Mouse (Mus musculus): ENCODE data around the gene Cpm. TPM values are rescaled to one million over a fixed set of nuclear protein-coding genes. Genes with fewer than 3 reads are reported as not detected.

Cpm gene
- polyA plus RNA-seq, 1 experiment from 2014 or later: 31.2 TPM

DNA sequence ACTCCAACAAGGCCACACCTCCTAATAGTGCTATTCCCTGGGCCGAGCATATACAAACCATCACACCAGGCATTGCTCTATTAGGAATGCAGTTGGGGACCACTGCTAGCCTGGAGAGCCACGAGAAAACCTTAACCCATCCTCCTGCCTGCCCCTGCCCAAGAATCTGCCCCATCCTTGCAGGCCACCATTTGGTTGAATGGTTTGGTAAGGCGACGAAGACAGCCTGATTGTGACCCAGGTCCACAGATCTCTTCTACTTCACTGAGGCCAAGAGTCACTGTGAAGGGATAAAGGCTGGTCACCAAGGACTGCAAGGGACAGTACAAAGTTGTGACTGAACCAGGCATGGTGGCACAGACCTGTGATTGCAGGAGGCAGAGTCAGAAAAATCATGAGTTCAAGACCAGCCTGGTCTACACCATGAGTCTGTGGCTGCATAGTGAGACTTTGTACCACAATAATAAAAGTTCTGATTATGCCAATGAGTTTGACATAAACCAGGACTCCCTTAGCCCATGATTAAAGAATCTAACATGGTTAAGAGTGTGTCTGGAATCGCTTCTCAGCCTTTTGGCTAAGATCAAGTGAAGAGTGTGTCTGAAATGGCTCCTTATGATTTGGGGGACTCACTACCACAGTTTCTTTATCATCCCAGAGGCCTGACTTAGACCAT is 17.3 kb downstream of the Cpm start:
- Histone ChIP-seq H3K36me3 (ENCODE audit: insufficient read depth, low read length) (no peaks in the 10 kb centered on the region), H3K4me3 (ENCODE audit: low read length) (no peak overlapping the region), H3K27me3 (ENCODE audit: insufficient read depth, low read length) (no peaks in the 10 kb centered on the region), H3K9me3 (ENCODE audit: low read length) (no peaks in the 10 kb centered on the region), H3K4me2 (replicated peaks; ENCODE audit: low read depth, low read length) (no peak overlapping the region), H3K4me1 (ENCODE audit: insufficient read depth, low read length) (peaks cover 19% of the 10 kb centered on the region), H3K9ac (replicated peaks; ENCODE audit: low read length) (no peak overlapping the region), H3K27ac (ENCODE audit: low read length) (no peak overlapping the region)
- 94% methylated on average over 5 of the region's 5 CpGs for WGBS
- ATAC-seq (ENCODE audit: low FRiP score, low TSS enrichment): no peak

- WGBS: 43% methylated on average over 13 of the region's 13 CpGs
- Histone ChIP-seq H3K27me3 (ENCODE audit: insufficient read depth, low read length) (no peaks in the 10 kb centered on the region), H3K27ac (ENCODE audit: low read length) (no peak overlapping the region), H3K9ac (replicated peaks; ENCODE audit: low read length) (no peak overlapping the region), H3K4me2 (replicated peaks; ENCODE audit: low read depth, low read length) (0 out of 2 replicates have a peak overlapping the region, but pooled peaks have one; percentile 2), H3K4me1 (ENCODE audit: insufficient read depth, low read length) (peaks cover 19% of the 10 kb centered on the region), H3K9me3 (ENCODE audit: low read length) (no peaks in the 10 kb centered on the region), H3K36me3 (ENCODE audit: insufficient read depth, low read length) (no peaks in the 10 kb centered on the region), H3K4me3 (ENCODE audit: low read length) (0 out of 2 replicates have a peak overlapping the region, but pooled peaks have one; percentile 0)
- ATAC-seq (ENCODE audit: low FRiP score, low TSS enrichment): peak; percentile 73; the same call in 1 of the 2 replicates
Observed at GRCm38 (mm10) chr10:117647158-117647505, 17.8 kb downstream of the Cpm start.

GRCm38 (mm10) chr10:117647964-117648472 is 18.7 kb downstream of the Cpm start:
- H3K36me3 ChIP-seq (ENCODE audit: insufficient read depth, low read length): no peaks in the 10 kb centered on the region
- no peak for ATAC-seq (ENCODE audit: low FRiP score, low TSS enrichment)
- no peak overlapping the region for H3K4me3 ChIP-seq (ENCODE audit: low read length)
- H3K4me2 ChIP-seq (replicated peaks; ENCODE audit: low read depth, low read length): no peak overlapping the region
- H3K9ac ChIP-seq (replicated peaks; ENCODE audit: low read length): no peak overlapping the region
- no peak overlapping the region for H3K27ac ChIP-seq (ENCODE audit: low read length)
- no peaks in the 10 kb centered on the region for H3K27me3 ChIP-seq (ENCODE audit: insufficient read depth, low read length)
- WGBS: 77% methylated on average over 2 of the region's 2 CpGs
- H3K9me3 ChIP-seq (ENCODE audit: low read length): no peaks in the 10 kb centered on the region
- peaks cover 19% of the 10 kb centered on the region for H3K4me1 ChIP-seq (ENCODE audit: insufficient read depth, low read length)

DNA sequence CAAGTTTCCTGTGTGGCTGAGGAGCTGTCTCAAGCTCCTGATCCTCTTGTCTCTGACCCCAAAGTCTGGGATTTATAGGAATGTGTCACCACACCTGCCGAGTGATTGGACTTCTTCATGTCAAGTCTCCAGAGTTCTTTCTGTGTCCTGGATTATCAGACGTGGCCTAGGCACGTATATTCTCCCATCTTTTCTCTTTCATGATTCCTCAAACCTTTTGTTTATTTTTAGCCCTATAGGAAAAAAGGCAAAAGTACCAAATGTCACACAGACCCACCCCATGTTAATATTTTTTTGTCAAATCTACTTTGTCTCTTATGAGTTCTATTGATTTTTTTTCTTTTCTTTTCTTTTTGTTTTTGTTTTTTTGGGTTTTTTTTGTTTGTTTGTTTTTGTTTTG is 19.3 kb downstream of the Cpm start:
- H3K27me3 ChIP-seq (ENCODE audit: insufficient read depth, low read length): no peaks in the 10 kb centered on the region
- no peak overlapping the region for H3K27ac ChIP-seq (ENCODE audit: low read length)
- H3K4me1 ChIP-seq (ENCODE audit: insufficient read depth, low read length): peaks cover 18% of the 10 kb centered on the region; the same call in 1 of the 2 replicates
- H3K9ac ChIP-seq (replicated peaks; ENCODE audit: low read length): no peak overlapping the region
- no peaks in the 10 kb centered on the region for H3K36me3 ChIP-seq (ENCODE audit: insufficient read depth, low read length)
- WGBS: 84% methylated on average over 3 of the region's 3 CpGs
- no peaks in the 10 kb centered on the region for H3K9me3 ChIP-seq (ENCODE audit: low read length)
- no peak for ATAC-seq (ENCODE audit: low FRiP score, low TSS enrichment)
- H3K4me3 ChIP-seq (ENCODE audit: low read length): no peak overlapping the region
- no peak overlapping the region for H3K4me2 ChIP-seq (replicated peaks; ENCODE audit: low read depth, low read length)

- H3K9me3 ChIP-seq (ENCODE audit: low read length): no peaks in the 10 kb centered on the region
Observed at GRCm38 (mm10) chr10:117649292-117650041, 20.2 kb downstream of the Cpm start.

DNA sequence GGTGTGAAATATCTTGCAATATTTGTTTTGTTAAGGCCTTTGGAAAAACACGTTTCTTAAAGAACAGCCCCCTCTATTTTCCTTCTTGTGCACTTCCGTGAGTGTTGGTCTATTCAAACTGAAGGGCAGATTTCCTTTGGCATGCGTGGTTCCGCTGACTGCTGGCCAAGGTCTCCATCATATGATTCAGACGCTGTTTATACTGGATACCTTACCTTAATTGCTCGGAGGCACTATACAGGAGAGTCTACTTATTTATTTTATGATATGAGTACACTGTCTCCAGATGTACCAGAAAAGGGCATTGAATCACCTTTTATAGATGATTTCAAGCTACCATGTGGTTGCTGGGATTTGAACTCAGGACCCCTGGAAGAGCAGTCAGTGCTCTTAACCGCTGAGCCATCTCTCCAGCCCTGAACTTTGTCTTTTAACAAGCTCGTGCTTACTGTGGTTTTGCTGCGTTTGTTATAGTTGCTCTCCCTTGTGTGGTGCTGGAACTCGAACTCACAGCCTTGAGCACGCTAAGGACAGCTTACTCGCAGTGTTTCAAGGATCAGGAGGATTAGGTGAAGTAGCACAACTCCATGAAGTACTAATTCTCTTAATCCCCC is 20.8 kb downstream of the Cpm start:
- H3K27me3 ChIP-seq (ENCODE audit: insufficient read depth, low read length): no peaks in the 10 kb centered on the region
- H3K9me3 ChIP-seq (ENCODE audit: low read length): no peaks in the 10 kb centered on the region
- ATAC-seq (ENCODE audit: low FRiP score, low TSS enrichment): no peak
- WGBS: 88% methylated on average over 12 of the region's 12 CpGs
- no peak overlapping the region for H3K9ac ChIP-seq (replicated peaks; ENCODE audit: low read length)
- no peaks in the 10 kb centered on the region for H3K36me3 ChIP-seq (ENCODE audit: insufficient read depth, low read length)
- peaks cover 14% of the 10 kb centered on the region; the same call in 1 of the 2 replicates for H3K4me1 ChIP-seq (ENCODE audit: insufficient read depth, low read length)
- H3K4me3 ChIP-seq (ENCODE audit: low read length): no peak overlapping the region
- H3K4me2 ChIP-seq (replicated peaks; ENCODE audit: low read depth, low read length): no peak overlapping the region
- H3K27ac ChIP-seq (ENCODE audit: low read length): no peak overlapping the region

More at GRCm38 (mm10) chr10:117649292-117650041, 20.2 kb downstream of the Cpm start:
- Histone ChIP-seq H3K4me1 (ENCODE audit: insufficient read depth, low read length) (peaks cover 14% of the 10 kb centered on the region; the same call in 1 of the 2 replicates), H3K27ac (ENCODE audit: low read length) (no peak overlapping the region), H3K36me3 (ENCODE audit: insufficient read depth, low read length) (no peaks in the 10 kb centered on the region), H3K9ac (replicated peaks; ENCODE audit: low read length) (no peak overlapping the region), H3K4me2 (replicated peaks; ENCODE audit: low read depth, low read length) (no peak overlapping the region), H3K27me3 (ENCODE audit: insufficient read depth, low read length) (no peaks in the 10 kb centered on the region), H3K4me3 (ENCODE audit: low read length) (no peak overlapping the region)
- ATAC-seq (ENCODE audit: low FRiP score, low TSS enrichment): no peak
- WGBS: 88% methylated on average over 11 of the region's 11 CpGs

DNA sequence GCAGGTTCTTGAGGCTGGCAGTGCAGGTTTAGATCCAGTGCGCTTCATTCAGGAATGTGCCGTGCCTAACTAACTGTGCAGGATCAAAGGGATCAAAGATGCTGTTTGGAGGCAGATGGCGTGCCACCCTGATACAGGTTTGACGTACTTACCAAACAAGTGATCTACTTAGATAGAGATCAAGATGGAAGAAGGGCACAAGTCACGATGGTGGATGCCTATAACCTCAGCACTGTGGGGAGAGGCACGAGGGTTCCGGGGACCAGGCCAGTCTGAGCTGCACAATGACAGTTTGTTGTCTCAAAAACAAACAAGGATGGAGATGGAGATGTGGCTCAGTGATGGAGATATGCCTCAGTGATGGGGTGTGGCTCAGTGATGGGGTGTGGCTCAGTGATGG is 21.4 kb downstream of the Cpm start:
- no peak for ATAC-seq (ENCODE audit: low FRiP score, low TSS enrichment)
- Histone ChIP-seq H3K4me1 (ENCODE audit: insufficient read depth, low read length) (peaks cover 12% of the 10 kb centered on the region; the same call in 1 of the 2 replicates), H3K36me3 (ENCODE audit: insufficient read depth, low read length) (no peaks in the 10 kb centered on the region), H3K4me3 (ENCODE audit: low read length) (no peak overlapping the region), H3K4me2 (replicated peaks; ENCODE audit: low read depth, low read length) (no peak overlapping the region), H3K27ac (ENCODE audit: low read length) (no peak overlapping the region), H3K9me3 (ENCODE audit: low read length) (no peaks in the 10 kb centered on the region), H3K27me3 (ENCODE audit: insufficient read depth, low read length) (no peaks in the 10 kb centered on the region), H3K9ac (replicated peaks; ENCODE audit: low read length) (no peak overlapping the region)
- 86% methylated on average over 7 of the region's 7 CpGs for WGBS

DNA sequence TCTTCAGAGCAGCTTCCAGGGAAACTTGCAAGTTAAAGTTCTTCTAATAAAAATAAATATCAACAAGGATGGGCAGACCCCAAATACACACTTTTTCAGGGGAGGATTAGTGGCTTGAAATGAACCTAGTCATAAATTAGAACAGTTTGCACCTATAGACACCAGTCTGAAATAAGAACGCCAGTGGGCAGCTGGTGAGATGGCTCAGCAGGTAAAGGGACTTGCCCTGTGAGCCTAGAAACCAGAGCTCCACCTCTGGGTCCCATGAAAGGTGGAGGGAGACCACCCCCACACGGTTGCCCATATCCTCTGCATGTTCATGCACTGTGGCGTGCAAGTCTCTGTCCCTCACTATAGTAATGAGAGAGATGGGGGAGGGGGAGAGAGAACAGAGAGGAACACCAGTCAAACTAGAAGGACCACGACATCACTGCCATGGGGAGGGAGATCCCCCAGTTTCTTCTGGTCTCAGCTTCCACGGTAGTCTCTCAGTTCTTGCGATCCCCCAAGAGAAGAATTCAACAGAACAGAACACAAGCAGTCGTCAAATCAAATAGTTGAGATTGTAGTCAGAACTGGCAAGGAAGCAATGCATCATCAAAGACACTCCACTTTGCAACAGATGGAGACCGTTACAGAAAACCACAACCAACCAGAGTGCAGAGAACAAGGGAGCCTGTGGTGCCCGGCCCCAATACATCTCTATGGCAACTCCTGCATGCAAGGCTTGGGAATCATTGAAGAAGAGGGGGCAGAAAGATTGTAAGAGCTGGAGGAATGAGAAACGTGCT is 22.5 kb downstream of the Cpm start:
- WGBS: 72% methylated on average over 10 of the region's 10 CpGs

DNA sequence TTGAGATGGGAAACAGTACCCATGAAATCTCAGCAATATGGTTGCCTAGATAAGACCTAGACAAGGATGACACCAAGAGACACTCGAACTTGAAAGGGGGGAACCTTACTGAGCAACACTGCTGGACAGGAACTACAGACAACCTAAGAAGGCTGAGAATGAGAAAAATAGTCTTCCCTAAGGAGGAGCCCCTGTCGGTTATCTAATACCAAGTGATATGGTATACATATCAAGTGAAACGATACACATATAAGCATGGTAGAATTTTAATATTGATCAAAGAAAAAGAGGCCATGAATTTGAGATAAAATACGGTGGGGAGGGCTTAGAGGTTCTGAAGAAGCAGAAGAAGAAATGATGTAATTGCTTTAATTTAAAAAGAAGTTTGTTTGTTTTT is 23.1 kb downstream of the Cpm start:
- H3K36me3 ChIP-seq (ENCODE audit: insufficient read depth, low read length): no peaks in the 10 kb centered on the region
- H3K9me3 ChIP-seq (ENCODE audit: low read length): no peaks in the 10 kb centered on the region
- H3K9ac ChIP-seq (replicated peaks; ENCODE audit: low read length): no peak overlapping the region
- ATAC-seq (ENCODE audit: low FRiP score, low TSS enrichment): no peak
- WGBS: 91% methylated on average over 4 of the region's 4 CpGs
- peaks cover 9% of the 10 kb centered on the region; the same call in 1 of the 2 replicates for H3K4me1 ChIP-seq (ENCODE audit: insufficient read depth, low read length)
- no peak overlapping the region for H3K27ac ChIP-seq (ENCODE audit: low read length)
- H3K27me3 ChIP-seq (ENCODE audit: insufficient read depth, low read length): no peaks in the 10 kb centered on the region
- H3K4me2 ChIP-seq (replicated peaks; ENCODE audit: low read depth, low read length): no peak overlapping the region
- H3K4me3 ChIP-seq (ENCODE audit: low read length): no peak overlapping the region

More for the DNA sequence above, 22.5 kb downstream of the Cpm start:
- Histone ChIP-seq H3K9ac (replicated peaks; ENCODE audit: low read length) (no peak overlapping the region), H3K9me3 (ENCODE audit: low read length) (no peaks in the 10 kb centered on the region), H3K4me2 (replicated peaks; ENCODE audit: low read depth, low read length) (no peak overlapping the region), H3K4me3 (ENCODE audit: low read length) (no peak overlapping the region), H3K27ac (ENCODE audit: low read length) (no peak overlapping the region), H3K36me3 (ENCODE audit: insufficient read depth, low read length) (no peaks in the 10 kb centered on the region), H3K27me3 (ENCODE audit: insufficient read depth, low read length) (no peaks in the 10 kb centered on the region), H3K4me1 (ENCODE audit: insufficient read depth, low read length) (peaks cover 15% of the 10 kb centered on the region; the same call in 1 of the 2 replicates)
- ATAC-seq (ENCODE audit: low FRiP score, low TSS enrichment): no peak

Data from kidney, embryonic 16.5 days (tissue).